Mouse (Mus musculus) neural tube, embryonic 15.5 days (tissue): Measurements from ENCODE around the gene Opn3. TPM values are rescaled to one million over a fixed set of nuclear protein-coding genes. Genes with fewer than 3 reads are reported as not detected.

Source experiments
- ATAC-seq: fragments of 200-750 bp; cut with Nextera tagmentation; 2 replicates; pipeline ENCODE4 v1.8.0; 2017; ENCODE audit warnings: mild to moderate bottlenecking, moderate TSS enrichment, moderate library complexity; ENCODE audit not compliant: low FRiP score
- H3K27ac ChIP-seq: fragments of 300-500 bp; sonication (generic); replicated peaks from 2 replicates; pipeline ENCODE4 v1.5.1; 2015; ENCODE audit warnings: mild to moderate bottlenecking, inconsistent platforms
- H3K27me3 ChIP-seq: fragments of 300-500 bp; sonication (generic); replicated peaks from 2 replicates; pipeline ENCODE4 v1.6.1; 2015; ENCODE audit warnings: inconsistent platforms
- H3K36me3 ChIP-seq: fragments of 300-500 bp; sonication (generic); 2 replicates; pipeline ENCODE4 v1.6.1; 2015; ENCODE audit warnings: inconsistent platforms
- H3K4me1 ChIP-seq: fragments of 300-500 bp; sonication (generic); 2 replicates; pipeline ENCODE4 v1.6.1; 2015; ENCODE audit warnings: inconsistent platforms
- H3K4me2 ChIP-seq: fragments of 300-500 bp; sonication (generic); 2 replicates; pipeline ENCODE4 v1.6.1; 2015; ENCODE audit warnings: inconsistent platforms, mild to moderate bottlenecking, moderate library complexity
- H3K4me3 ChIP-seq: fragments of 300-500 bp; sonication (generic); replicated peaks from 2 replicates; pipeline ENCODE4 v1.5.1; 2015; ENCODE audit warnings: mild to moderate bottlenecking, inconsistent platforms
- H3K9ac ChIP-seq: fragments of 300-500 bp; sonication (generic); replicated peaks from 2 replicates; pipeline ENCODE4 v1.6.1; 2015; ENCODE audit warnings: mild to moderate bottlenecking, inconsistent platforms
- H3K9me3 ChIP-seq: fragments of 300-500 bp; sonication (generic); replicated peaks from 2 replicates; pipeline ENCODE4 v1.6.1; 2016; ENCODE audit warnings: inconsistent platforms
- WGBS: fragments of 180-500 bp; shearing (Covaris S2); methylation state at CpG from one replicate; pipeline ENCODE4 v1.1.7; 2015; ENCODE audit warnings: mixed read lengths; 5-methylcytosine and 5-hydroxymethylcytosine counted together
- polyA plus RNA-seq: library from polyadenylated mRNA; unstranded; fragments of >200 nt; fragmentation: Nextera tagmentation; extraction: Ambion mirVana; gene quantifications from 2 replicates; pipeline ENCODE4 v1.2.1, GENCODE M21; 2015

Gene Opn3
- polyA plus RNA-seq, 1 experiment from 2014 or later = 8.4 TPM

GRCm38 (mm10) chr1:175623656-175624055 lies 68.9 kb downstream of the Opn3 start:
- H3K27me3 ChIP-seq = no peaks in the 10 kb centered on the region
- no peak for ATAC-seq
- no peak overlapping the region for H3K4me2 ChIP-seq
- H3K36me3 ChIP-seq = peaks cover 3% of the 10 kb centered on the region; the same call in 1 of the 2 replicates
- WGBS = 89% methylated on average over 6 of the region's 6 CpGs
- no peaks in the 10 kb centered on the region for H3K9me3 ChIP-seq
- peaks cover 19% of the 10 kb centered on the region for H3K4me1 ChIP-seq
- H3K27ac ChIP-seq = no peak overlapping the region
- H3K4me3 ChIP-seq = no peak overlapping the region
- no peak overlapping the region for H3K9ac ChIP-seq

GRCm38 (mm10) chr1:175619814-175620431 lies 72.7 kb downstream of the Opn3 start, which contains the start of gene Kmo:
Kmo (plus strand) TSS chr1:175620381.
- H3K27me3 ChIP-seq = no peaks in the 10 kb centered on the region
- H3K9ac ChIP-seq = no peak within 1 kb of the TSS
- H3K27ac ChIP-seq = no peak within 1 kb of the TSS
- peaks cover 19% of the 10 kb centered on the region for H3K4me1 ChIP-seq
- no peak for ATAC-seq
- 95% methylated on average over 13 of the region's 13 CpGs for WGBS
- H3K36me3 ChIP-seq = peaks cover 31% of the 10 kb centered on the region
- H3K9me3 ChIP-seq = no peaks in the 10 kb centered on the region
- H3K4me2 ChIP-seq = no peak within 1 kb of the TSS
- H3K4me3 ChIP-seq = no peak within 1 kb of the TSS

- H3K27ac ChIP-seq = no peak overlapping the region
- H3K36me3 ChIP-seq = peaks cover 64% of the 10 kb centered on the region
- H3K4me3 ChIP-seq = no peak overlapping the region
- H3K4me1 ChIP-seq = no peaks in the 10 kb centered on the region
- H3K27me3 ChIP-seq = no peaks in the 10 kb centered on the region
- H3K4me2 ChIP-seq = no peak overlapping the region
- WGBS = 89% methylated on average over 9 of the region's 9 CpGs
- no peak overlapping the region for H3K9ac ChIP-seq
- H3K9me3 ChIP-seq = no peaks in the 10 kb centered on the region
- no peak for ATAC-seq
These were observed 77.6 kb downstream of the Opn3 start for GRCm38 (mm10) chr1:175614992-175615391.

Other genes starting within 250 kb of the Opn3 start
- 41.7 and 48.2 TPM in 2 replicates for gene Rgs7, start 200.3 kb downstream of the Opn3 start, polyA plus RNA-seq
- gene Kmo, start 72.4 kb downstream of the Opn3 start, polyA plus RNA-seq = 0.09 and 0.46 TPM in 2 replicates
- gene Fh1, start 67.1 kb downstream of the Opn3 start, polyA plus RNA-seq = 117 and 118 TPM in 2 replicates
- 2.6 and 3.1 TPM in 2 replicates for gene Chml, start 125 bp upstream of the Opn3 start, polyA plus RNA-seq
- not detected in 2 replicates for gene Wdr64, start 5.8 kb upstream of the Opn3 start, polyA plus RNA-seq
- 4.3 and 17.4 TPM in 2 replicates for gene Exo1, start 187.8 kb upstream of the Opn3 start, polyA plus RNA-seq
- gene Gm38100, start 227.6 kb upstream of the Opn3 start, polyA plus RNA-seq = not detected in 2 replicates